Mouse (Mus musculus): ENCODE measurements around the gene Olfm1. TPM values are rescaled to one million over a fixed set of nuclear protein-coding genes. Genes with fewer than 3 reads are reported as not detected.

The Olfm1 gene
- total and polyA plus RNA-seq, 3 experiments, result 22.2 to 51.0 TPM; not detected in 1

- TF ChIP-seq CHD2 (IDR thresholded peaks at IDR 0.05; ENCODE audit: low read length) (no peak), MEF2A (IDR thresholded peaks at IDR 0.05; ENCODE audit: extremely low read depth, insufficient replicate concordance, low read depth, low read length, poor library complexity, severe bottlenecking) (no peak), E2F4 (IDR thresholded peaks at IDR 0.05; ENCODE audit: borderline replicate concordance, low read depth, low read length) (no peak), SIN3A (IDR thresholded peaks at IDR 0.05; ENCODE audit: low read length) (no peak), ZNF384 (IDR thresholded peaks at IDR 0.05; ENCODE audit: low read depth, low read length) (no peak), KAT2A (conservative IDR thresholded peaks at IDR 0.05; ENCODE audit: low read depth, low read length) (no peak), ELF1 (IDR thresholded peaks at IDR 0.05; ENCODE audit: low read depth, low read length) (no peak), MYC (IDR thresholded peaks at IDR 0.05; ENCODE audit: low read depth, low read length) (no peak), POLR2AphosphoS2 (IDR thresholded peaks at IDR 0.05; ENCODE audit: low read length) (no peak), ZC3H11A (IDR thresholded peaks at IDR 0.05; ENCODE audit: low read depth, low read length) (no peak), MAX (IDR thresholded peaks at IDR 0.05; ENCODE audit: low read length) (no peak), POLR2AphosphoS5 (IDR thresholded peaks at IDR 0.05; ENCODE audit: borderline replicate concordance, low read depth, low read length) (no peak), BHLHE40 (IDR thresholded peaks at IDR 0.05; ENCODE audit: borderline replicate concordance, low read depth, low read length) (no peak), MAZ (IDR thresholded peaks at IDR 0.05; ENCODE audit: low read depth, low read length) (no peak), ZMIZ1 (IDR thresholded peaks at IDR 0.05; ENCODE audit: low read depth, low read length) (no peak), CHD1 (IDR thresholded peaks at IDR 0.05; ENCODE audit: low read depth, low read length) (no peak)
- Histone ChIP-seq H3K36me3 (ENCODE audit: control insufficient read depth in 1 of 2, insufficient read depth in 2 of 2, low read length in 2 of 2) (no peaks in the 10 kb centered on the region), H3K4me1 (ENCODE audit: control insufficient read depth in 1 of 2, insufficient read depth in 2 of 2, low read length in 2 of 2) (peaks cover 0 to 3% of the 10 kb centered on the region in 2 experiments; a peak in 1 of 4 replicates), H3K79me2 (ENCODE audit: control insufficient read depth, insufficient read depth, low read length, poor library complexity) (no peaks in the 10 kb centered on the region), H3K9ac (ENCODE audit: control insufficient read depth, low read depth, low read length, poor library complexity, severe bottlenecking) (no peak overlapping the region), H3K27me3 (ENCODE audit: control insufficient read depth in 1 of 2, insufficient read depth in 2 of 2, low read length in 2 of 2) (peaks cover 0 to 2% of the 10 kb centered on the region in 2 experiments; a peak in 2 of 4 replicates), H3K27ac (ENCODE audit: control insufficient read depth, low read depth, low read length) (no peak overlapping the region), H3K9me3 (replicated peaks; ENCODE audit: insufficient read depth, low read length) (no peaks in the 10 kb centered on the region), H3K4me3 (ENCODE audit: control insufficient read depth in 1 of 2, insufficient read depth in 1 of 2, low read depth in 2 of 2, low read length in 2 of 2) (no peak overlapping the region)
- DNase-seq (ENCODE audit: low read depth, low spot score), result no peak
Observed at GRCm38 (mm10) chr2:28188398-28188944, 4.3 kb upstream of the Olfm1 start.

- no peak for TF ChIP-seq HCFC1 (IDR thresholded peaks at IDR 0.05; ENCODE audit: low read depth, low read length)
- no peak for TF ChIP-seq ZC3H11A (IDR thresholded peaks at IDR 0.05; ENCODE audit: low read depth, low read length)
- TF ChIP-seq KAT2A (conservative IDR thresholded peaks at IDR 0.05; ENCODE audit: low read depth, low read length), result no peak
- no peak for TF ChIP-seq MAX (IDR thresholded peaks at IDR 0.05; ENCODE audit: low read length)
- TF ChIP-seq SMC3 (IDR thresholded peaks at IDR 0.05; ENCODE audit: low read depth, low read length), result no peak
- TF ChIP-seq NELFE (IDR thresholded peaks at IDR 0.05; ENCODE audit: low read depth, low read length), result no peak
- TF ChIP-seq BHLHE40 (IDR thresholded peaks at IDR 0.05; ENCODE audit: borderline replicate concordance, low read depth, low read length), result no peak
- no peak for TF ChIP-seq ZNF384 (IDR thresholded peaks at IDR 0.05; ENCODE audit: low read depth, low read length)
- no peak for TF ChIP-seq RAD21 (IDR thresholded peaks at IDR 0.05; ENCODE audit: low read depth, low read length)
- TF ChIP-seq POLR2AphosphoS2 (IDR thresholded peaks at IDR 0.05; ENCODE audit: low read length), result no peak
- TF ChIP-seq UBTF (IDR thresholded peaks at IDR 0.05; ENCODE audit: borderline replicate concordance, insufficient read depth, low read depth, low read length), result no peak
- TF ChIP-seq POLR2AphosphoS5 (IDR thresholded peaks at IDR 0.05; ENCODE audit: borderline replicate concordance, low read depth, low read length), result no peak
- no peak for TF ChIP-seq ZKSCAN1 (IDR thresholded peaks at IDR 0.05; ENCODE audit: low read depth, low read length)
- Histone ChIP-seq H3K9me3 (replicated peaks; ENCODE audit: insufficient read depth, low read length) (no peaks in the 10 kb centered on the region), H3K4me1 (ENCODE audit: control insufficient read depth in 1 of 2, insufficient read depth in 2 of 2, low read length in 2 of 2) (no peaks in the 10 kb centered on the region), H3K27ac (ENCODE audit: control insufficient read depth, low read depth, low read length) (no peak overlapping the region), H3K9ac (ENCODE audit: control insufficient read depth, low read depth, low read length, poor library complexity, severe bottlenecking) (no peak overlapping the region), H3K36me3 (ENCODE audit: control insufficient read depth in 1 of 2, insufficient read depth in 2 of 2, low read length in 2 of 2) (no peaks in the 10 kb centered on the region), H3K4me3 (ENCODE audit: control insufficient read depth in 1 of 2, insufficient read depth in 1 of 2, low read depth in 2 of 2, low read length in 2 of 2) (no peak overlapping the region), H3K79me2 (ENCODE audit: control insufficient read depth, insufficient read depth, low read length, poor library complexity) (no peaks in the 10 kb centered on the region), H3K27me3 (ENCODE audit: control insufficient read depth in 1 of 2, insufficient read depth in 2 of 2, low read length in 2 of 2) (peaks cover 2 to 8% of the 10 kb centered on the region in 2 experiments; a peak in 1 of 4 replicates)
- DNase-seq (ENCODE audit: low read depth, low spot score), result no peak
Observed at GRCm38 (mm10) chr2:28193690-28194087, 897 bp downstream of the Olfm1 start.
